Mouse (Mus musculus) right cerebral cortex, adult 18-20 months (tissue): ENCODE results near the gene Myom1.

Experiments
- DNase-seq: peaks from one replicate; pipeline ENCODE4 v3.0.0; 2022; ENCODE audit warnings: mixed read lengths

The Myom1 gene

DNA sequence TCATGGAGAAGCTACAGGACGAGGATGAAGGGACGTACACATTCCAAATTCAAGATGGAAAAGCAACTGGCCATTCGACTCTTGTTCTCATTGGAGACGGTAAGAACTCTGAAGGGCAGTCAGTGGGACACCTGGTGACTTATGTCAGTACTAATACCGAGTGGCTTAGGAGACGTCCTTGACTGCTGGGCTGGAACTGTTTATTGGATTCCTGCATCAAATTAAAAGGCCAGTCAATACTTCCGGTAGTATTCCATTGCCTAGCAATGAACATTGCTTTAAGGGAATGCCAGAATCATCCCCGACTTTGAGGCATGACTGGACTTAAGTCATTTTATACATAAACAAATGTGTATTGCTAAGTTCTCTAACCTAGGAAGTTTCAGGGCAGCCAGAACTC is 103.8 kb downstream of the Myom1 start:
- no peak for DNase-seq

DNA sequence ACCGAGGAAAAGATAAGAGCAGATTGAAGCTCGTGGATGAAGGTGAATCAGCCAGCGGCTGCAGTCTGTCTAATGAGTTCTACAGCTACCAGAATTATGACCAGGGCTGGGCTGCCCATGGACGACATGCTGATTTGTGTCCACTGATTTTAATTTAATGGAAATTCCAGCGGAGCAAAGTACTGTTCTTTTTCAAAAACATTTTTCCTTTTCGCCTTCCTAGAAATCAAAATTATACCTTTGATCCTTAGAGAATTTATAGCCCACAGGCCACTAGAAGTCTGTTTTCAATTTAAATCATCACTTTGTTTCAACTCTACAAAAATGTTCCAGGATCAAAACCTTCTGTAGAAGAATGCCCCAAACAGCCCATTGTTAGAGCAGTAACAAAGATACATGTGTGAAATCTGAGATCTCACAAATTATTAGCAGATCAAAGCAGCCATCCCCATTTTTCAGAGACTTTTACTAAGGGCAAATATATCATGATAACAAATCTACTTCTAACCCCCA is 108.4 kb downstream of the Myom1 start:
- no peak for DNase-seq

DNA sequence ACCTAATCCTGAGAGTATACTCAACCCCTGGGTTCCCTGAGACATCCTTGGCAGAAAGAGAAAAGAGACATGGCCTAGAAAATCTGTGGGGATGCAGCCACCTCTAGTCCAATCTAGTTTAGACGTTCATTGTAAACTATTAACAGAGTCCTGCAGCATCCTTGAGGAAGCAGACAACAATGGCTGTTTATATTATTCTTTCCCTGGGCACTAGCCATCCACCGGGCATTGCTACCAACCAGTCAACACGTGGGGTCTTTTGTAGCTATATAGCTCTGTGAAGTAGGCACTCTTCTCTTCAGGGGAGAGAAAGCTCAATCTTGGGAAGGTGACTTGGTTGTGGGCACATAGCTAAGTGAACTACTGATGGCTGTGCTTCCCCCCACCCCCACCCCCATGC is 110.3 kb downstream of the Myom1 start:
- no peak for DNase-seq

DNA sequence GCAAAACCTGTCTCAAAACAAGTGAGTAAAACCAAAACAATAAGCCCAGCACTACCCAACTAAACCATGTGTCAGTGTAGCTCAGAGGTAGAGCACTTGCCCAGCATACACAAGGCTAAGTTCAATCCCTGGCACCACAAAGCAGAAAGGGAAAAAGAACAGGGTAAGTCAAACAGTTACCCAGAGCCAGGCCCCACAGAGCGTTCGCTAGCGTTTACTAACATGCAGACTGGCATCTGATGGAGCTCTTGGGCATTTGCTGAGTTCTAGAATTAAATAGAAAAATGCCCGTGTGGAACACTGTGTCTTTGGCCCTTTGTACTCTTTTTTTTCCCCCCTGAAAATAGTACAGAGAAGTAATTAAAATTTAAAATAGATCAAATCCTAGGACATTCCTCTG is 111.8 kb downstream of the Myom1 start:
- no peak for DNase-seq

DNA sequence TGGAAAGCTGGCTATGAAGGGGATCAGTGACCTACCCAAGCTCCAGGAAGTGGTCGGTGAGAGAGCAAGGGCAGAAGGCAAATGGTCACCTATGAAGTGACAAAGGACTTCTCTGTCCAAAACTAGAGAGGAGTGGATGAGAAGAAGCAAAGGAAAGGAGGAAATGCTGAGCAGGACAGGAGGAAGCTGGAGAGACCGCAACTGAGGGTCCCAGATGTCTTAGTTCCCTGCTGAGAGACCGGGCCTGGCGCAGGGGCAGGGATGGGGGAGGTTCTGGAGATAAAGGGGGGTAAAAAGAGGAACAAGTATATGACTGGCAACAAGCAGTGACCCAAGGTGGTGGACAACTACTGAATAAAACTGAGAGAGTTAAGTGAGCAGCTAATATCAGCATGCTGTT is 115.5 kb downstream of the Myom1 start:
- no peak for DNase-seq

GRCm38 (mm10) chr17:71118607-71119006 is 116.2 kb downstream of the Myom1 start:
- no peak for DNase-seq

- DNase-seq = no peak
Observed at GRCm38 (mm10) chr17:71120626-71121025, 118.2 kb downstream of the Myom1 start.

GRCm38 (mm10) chr17:71124061-71124670 is 121.7 kb downstream of the Myom1 start:
- DNase-seq = peak; percentile 35

DNA sequence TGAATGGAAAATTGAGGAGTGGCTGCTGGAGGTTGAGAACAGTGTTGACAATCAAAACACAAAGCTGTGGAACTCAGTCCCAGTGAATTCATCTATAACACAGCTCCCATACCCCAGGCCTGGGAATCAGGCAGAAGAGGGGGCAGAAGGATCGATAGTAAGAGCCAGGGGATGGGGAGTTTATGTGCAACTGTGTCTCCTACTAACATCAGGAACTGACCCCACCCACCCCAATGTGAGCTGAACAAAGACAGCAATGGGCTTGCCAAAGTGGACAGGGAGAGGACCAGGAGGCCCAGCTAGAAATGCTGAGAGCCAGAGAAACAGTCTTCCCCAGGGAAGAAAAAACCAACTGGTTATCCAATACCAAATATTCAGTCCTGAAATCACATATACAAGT is 122.2 kb downstream of the Myom1 start:
- DNase-seq = no peak

DNA sequence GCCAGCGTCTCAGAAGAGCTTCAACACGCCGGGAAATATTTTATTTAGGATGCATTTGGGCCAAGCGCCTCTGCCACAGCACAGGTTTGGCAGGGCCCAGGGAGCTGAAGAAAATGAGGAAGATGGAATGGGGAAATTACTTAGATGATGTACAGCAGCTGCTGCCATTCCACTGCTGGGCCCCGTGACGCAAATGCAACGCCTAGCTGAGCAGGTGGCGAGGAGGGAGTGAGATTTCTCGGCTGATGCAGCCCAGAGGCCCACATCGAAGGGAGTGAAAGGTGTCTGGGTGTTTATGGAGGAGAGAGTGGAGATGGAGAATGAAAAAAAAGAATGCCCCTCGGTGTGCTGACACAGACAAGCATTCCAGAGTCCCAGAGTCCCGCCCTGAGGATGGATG is 123.1 kb downstream of the Myom1 start:
- peak; percentile 70 for DNase-seq

DNA sequence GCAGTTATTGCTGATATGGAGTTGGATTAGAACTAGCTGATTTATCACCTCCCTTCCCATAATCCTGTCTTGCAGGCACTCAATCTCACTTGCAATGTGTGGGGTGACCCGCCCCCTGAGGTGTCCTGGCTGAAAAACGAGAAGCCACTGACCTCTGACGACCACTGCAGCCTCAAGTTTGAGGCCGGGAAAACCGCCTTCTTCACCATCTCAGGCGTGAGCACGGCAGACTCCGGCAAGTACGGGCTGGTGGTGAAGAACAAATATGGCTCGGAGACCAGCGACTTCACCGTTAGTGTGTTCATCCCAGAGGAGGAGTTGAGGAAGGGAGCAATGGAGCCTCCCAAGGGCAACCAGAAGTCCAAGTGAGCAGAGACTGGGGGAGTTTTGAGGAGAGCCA is 123.6 kb downstream of the Myom1 start:
- no peak for DNase-seq

GRCm38 (mm10) chr17:71127464-71128110 is 125.2 kb downstream of the Myom1 start:
- no peak for DNase-seq

- peak; percentile 58 for DNase-seq
Observed at GRCm38 (mm10) chr17:71129489-71130261, 127.2 kb downstream of the Myom1 start.

GRCm38 (mm10) chr17:71132221-71132620 is 129.8 kb downstream of the Myom1 start:
- no peak for DNase-seq

GRCm38 (mm10) chr17:71132856-71133439 is 130.5 kb downstream of the Myom1 start:
- no peak for DNase-seq

DNA sequence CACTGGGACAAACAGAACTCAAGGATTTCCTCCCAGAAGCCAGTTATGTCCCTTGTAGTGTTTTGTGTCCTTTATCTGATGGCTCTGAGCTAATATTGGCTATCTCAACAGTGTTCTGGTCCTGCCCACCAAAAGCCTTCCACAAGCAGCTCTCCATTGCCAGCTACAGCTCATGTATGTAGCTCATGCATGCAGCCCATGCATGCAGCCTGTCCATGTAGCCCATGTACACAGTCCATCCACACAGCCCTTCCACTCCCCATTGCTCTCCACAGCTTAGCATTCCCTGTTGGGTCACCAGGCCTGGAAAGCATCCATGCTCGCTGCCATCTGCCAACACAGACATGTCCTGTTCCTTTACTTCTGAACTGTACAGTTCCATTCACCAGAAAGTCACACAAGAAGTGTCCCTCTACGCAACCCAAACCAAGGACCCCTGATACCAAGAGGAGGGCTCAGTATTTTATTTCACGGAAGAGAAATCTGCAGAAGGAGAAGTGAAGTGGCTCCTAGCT is 132.1 kb downstream of the Myom1 start:
- no peak for DNase-seq

GRCm38 (mm10) chr17:71135108-71135507 is 132.7 kb downstream of the Myom1 start:
- DNase-seq = no peak

DNA sequence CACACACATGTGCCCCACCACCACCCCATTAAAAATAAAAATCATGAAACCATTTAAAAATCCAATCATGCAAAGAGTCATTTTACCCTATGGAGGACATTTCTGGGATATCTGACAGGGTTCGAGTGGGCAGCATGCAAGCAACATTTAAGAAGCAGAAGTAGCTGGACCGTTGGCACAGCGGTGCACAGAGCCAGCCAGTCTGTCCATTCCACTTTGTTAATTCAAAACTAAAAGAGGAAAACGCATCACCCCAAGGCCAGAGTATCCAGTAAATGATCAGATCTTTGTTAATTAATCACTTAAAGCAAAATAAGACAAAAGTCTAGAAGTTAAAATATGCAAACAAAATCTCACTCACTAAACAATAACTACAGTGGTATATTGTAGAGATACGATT is 133.4 kb downstream of the Myom1 start:
- no peak for DNase-seq

GRCm38 (mm10) chr17:71136384-71137333 is 134.2 kb downstream of the Myom1 start:
- no peak for DNase-seq

- DNase-seq = no peak
Observed at GRCm38 (mm10) chr17:71137334-71137721, 134.9 kb downstream of the Myom1 start.

DNA sequence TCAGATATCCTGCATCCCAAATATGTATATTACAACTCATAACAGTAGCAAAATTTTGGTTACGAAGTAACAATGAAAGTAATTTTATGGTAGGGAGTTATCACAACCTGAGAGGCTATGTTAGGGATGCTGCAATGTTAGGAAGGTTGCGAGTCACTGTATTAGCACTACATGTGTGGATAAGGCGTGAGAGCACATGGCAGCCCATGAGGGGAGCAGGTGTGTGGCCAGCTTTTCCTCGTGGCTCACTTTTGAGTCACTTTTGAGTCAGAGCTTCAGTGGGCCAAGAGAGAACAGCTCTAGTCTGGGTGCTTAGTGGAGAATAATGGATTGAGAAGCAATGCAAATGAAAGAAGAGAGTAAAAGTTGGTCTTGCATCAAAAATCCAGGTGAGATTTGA is 139.6 kb downstream of the Myom1 start:
- no peak for DNase-seq

DNA sequence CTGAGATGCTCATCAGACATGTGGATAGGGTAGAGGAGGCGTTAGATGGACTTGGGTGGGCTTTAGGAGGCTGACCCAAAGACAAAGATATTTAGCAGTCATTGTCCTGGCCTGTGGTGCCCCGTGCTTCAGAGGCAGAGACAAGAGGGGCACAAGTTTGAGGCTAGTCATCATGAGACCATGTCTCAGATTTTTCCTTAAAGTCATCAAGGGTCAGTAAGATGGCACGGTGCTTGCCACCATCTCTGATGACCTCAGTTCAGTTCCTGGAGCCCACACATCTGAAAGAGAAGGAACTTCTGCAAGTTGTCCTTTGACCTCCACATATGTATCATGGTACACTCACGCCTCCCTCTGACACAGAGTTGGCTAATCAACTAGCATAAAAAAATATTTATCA is 140.7 kb downstream of the Myom1 start:
- DNase-seq = no peak
